Mouse (Mus musculus) thymus, adult 2 months (tissue): ENCODE measurements at regions not wholly inside any gene's neighbourhood (a gene's known extent, or its start where the extent isn't known, plus 50 kb on each side); places are given as distances from the start of the nearest gene placed in this dataset.
"Not testable (repeated sequence)": the region's sequence is repeated elsewhere in the genome, so short reads cannot be mapped to it uniquely, and the experiment has no call there.

Source experiments
- DNase-seq: peaks from one replicate; pipeline ENCODE4 v3.0.0; 2021
- H3K27ac ChIP-seq: fragments of 200-500 bp; 2 replicates; pipeline ENCODE4 v1.5.1; 2012; ENCODE audit warnings: low read length, control low read depth; ENCODE audit not compliant: control insufficient read depth, insufficient read depth
- H3K27me3 ChIP-seq: fragments of 200-500 bp; 2 replicates; pipeline ENCODE4 v1.6.1; 2012; ENCODE audit warnings: mild to moderate bottlenecking, low read length, moderate library complexity, mixed read lengths; ENCODE audit not compliant: control insufficient read depth, insufficient read depth
- H3K36me3 ChIP-seq: fragments of 200-500 bp; 2 replicates; pipeline ENCODE4 v1.6.1; 2012; ENCODE audit warnings: mild to moderate bottlenecking, low read length, moderate library complexity; ENCODE audit not compliant: control insufficient read depth, insufficient read depth
- H3K4me1 ChIP-seq: fragments of 200-500 bp; replicated peaks from 2 replicates; pipeline ENCODE4 v1.6.1; 2012; ENCODE audit warnings: low read length; ENCODE audit not compliant: control insufficient read depth, insufficient read depth
- H3K4me3 ChIP-seq: fragments of 200-500 bp; 2 replicates; pipeline ENCODE4 v1.5.1; 2012; ENCODE audit warnings: mild to moderate bottlenecking, low read length, control low read depth, moderate library complexity; ENCODE audit not compliant: control insufficient read depth, insufficient read depth
- CTCF ChIP-seq: fragments of 200-500 bp; IDR thresholded peaks from 2 replicates; pipeline ENCODE4 v1.5.1; 2012; ENCODE audit warnings: mild to moderate bottlenecking, control low read depth, low read length, moderate library complexity, borderline replicate concordance; ENCODE audit not compliant: control insufficient read depth, poor library complexity, insufficient read depth; ENCODE audit errors: extremely low read depth
- POLR2A ChIP-seq: fragments of 200-500 bp; IDR thresholded peaks from 2 replicates; pipeline ENCODE4 v1.6.1; 2012; ENCODE audit warnings: mild to moderate bottlenecking, low read length, control low read depth, moderate library complexity; ENCODE audit not compliant: control insufficient read depth, poor library complexity, insufficient read depth; ENCODE audit errors: extremely low read depth
- WGBS: fragments of 180-500 bp; shearing (Covaris S2); methylation state at CpG from one replicate; pipeline ENCODE4 v1.1.7; 2018; 5-methylcytosine and 5-hydroxymethylcytosine counted together

DNA sequence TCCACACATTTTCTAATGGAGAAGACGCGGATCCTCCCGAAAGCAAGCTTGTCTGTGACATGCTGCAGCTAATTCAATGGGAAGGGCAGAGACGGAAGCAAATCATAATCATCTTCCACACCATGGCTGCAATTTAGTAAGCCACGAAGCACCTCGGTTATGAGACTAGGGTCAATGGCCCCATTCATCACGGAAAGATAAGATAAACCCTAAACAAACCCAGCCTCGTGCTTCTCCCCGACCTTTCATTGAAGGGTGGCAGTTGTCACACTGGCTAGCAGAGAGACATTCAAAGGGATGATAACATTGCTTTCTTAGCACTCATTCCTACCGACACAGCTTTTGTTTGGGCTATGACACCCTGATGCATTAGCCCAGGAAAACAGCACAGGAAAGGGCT, 353.8 kb downstream of the Lrig3 start:
- DNase-seq: no peak
- H3K4me3 ChIP-seq: no peak overlapping the region
- TF ChIP-seq POLR2A (no peak), CTCF (no peak)
- H3K4me1 ChIP-seq: no peaks in the 10 kb centered on the region
- no peaks in the 10 kb centered on the region for H3K36me3 ChIP-seq
- no peak overlapping the region for H3K27ac ChIP-seq
- H3K27me3 ChIP-seq: no peaks in the 10 kb centered on the region
- WGBS: 84% methylated on average over 10 of the region's 10 CpGs

DNA sequence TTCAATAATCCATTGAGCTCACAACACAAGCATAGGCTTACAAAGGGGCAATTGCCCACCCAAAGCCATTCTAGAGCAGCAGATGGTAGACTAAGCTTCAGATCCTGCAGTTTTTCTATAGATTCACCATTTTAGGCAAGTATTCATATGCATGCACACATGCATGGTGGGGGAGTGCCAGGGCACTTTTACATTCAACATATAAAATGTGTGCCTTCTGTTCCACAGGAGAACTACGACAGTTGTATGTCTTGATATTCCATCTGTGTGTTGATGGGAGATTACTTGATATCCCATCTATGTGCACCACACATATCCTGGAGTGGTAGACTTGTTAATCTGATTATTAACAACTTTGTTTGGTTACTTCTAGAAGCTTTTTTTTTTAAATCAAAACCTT, 334.0 kb downstream of the Lrig3 start:
- Histone ChIP-seq H3K4me1 (no peaks in the 10 kb centered on the region), H3K4me3 (no peak overlapping the region), H3K36me3 (no peaks in the 10 kb centered on the region), H3K27ac (no peak overlapping the region), H3K27me3 (no peaks in the 10 kb centered on the region)
- no peak for DNase-seq
- WGBS: 95% methylated on average over 1 of the region's 1 CpGs
- TF ChIP-seq POLR2A (no peak), CTCF (no peak)

DNA sequence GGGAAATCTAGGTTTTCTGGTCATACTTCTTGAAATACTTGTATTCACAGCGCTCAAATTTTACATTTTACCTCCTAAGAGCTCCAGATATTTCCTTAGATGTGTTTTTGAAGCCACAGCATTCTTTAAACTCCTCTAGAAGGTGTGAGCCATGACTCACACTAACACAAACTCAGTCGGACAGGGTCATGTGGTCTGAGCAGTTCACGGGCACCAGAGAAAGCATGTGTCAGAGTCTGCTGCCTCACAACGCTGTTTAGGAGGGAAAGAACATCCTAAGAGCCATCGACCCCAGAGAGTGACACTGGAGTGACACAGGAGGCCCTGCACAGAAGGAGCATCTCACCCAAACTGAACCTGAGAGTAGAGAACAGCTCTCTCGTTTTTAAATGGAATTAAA, 332.2 kb downstream of the Lrig3 start:
- Histone ChIP-seq H3K27me3 (no peaks in the 10 kb centered on the region), H3K4me1 (no peaks in the 10 kb centered on the region), H3K4me3 (no peak overlapping the region), H3K36me3 (no peaks in the 10 kb centered on the region), H3K27ac (no peak overlapping the region)
- 81% methylated on average over 6 of the region's 6 CpGs for WGBS
- no peak for DNase-seq
- no peak for TF ChIP-seq CTCF
- TF ChIP-seq POLR2A: no peak

DNA sequence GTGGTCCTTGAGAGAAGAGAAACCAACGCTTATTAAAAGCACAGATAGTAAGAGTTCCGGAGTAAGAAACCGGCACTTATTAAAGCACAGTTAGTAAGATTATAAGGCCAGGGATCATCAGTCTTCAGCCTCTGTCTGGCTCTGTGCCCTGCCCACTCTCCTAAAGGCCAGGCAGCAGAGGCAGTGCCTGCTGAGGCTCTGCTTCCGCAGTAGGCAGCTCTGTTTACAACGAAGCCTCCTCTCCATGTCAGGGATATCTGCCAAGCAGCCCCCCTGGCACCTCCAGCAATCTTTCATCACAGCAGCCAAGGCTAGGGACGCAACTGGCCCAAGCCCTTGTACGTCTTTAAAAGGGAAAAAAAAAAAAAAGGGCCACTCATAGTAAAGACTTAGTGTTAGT, 329.9 kb downstream of the Lrig3 start:
- H3K4me3 ChIP-seq: no peak overlapping the region
- H3K27ac ChIP-seq: no peak overlapping the region
- DNase-seq: no peak
- H3K36me3 ChIP-seq: no peaks in the 10 kb centered on the region
- no peaks in the 10 kb centered on the region for H3K4me1 ChIP-seq
- TF ChIP-seq CTCF (no peak), POLR2A (no peak)
- 95% methylated on average over 7 of the region's 7 CpGs for WGBS
- H3K27me3 ChIP-seq: no peaks in the 10 kb centered on the region

DNA sequence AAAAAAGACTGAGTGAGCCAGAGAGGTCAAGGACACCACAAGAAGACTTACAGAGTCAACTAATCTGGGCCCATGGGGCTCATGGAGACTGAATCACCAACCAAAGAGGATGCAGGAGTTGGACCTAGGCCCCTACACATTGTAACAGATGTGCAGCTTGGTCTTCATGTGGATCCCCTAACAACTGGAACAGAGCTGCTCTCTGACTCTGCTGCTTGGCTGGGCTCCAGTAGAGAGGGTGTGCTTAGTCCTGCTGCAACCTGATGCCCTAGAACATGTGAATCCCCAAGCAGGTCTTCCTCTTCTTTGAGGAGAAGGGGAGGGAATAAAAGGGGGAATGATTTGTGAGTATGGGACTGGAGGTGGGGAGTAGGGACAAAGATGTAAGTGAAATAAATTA, 325.8 kb downstream of the Lrig3 start:
- no peaks in the 10 kb centered on the region for H3K27me3 ChIP-seq
- H3K36me3 ChIP-seq: no peaks in the 10 kb centered on the region
- DNase-seq: no peak
- no peaks in the 10 kb centered on the region for H3K4me1 ChIP-seq
- H3K27ac ChIP-seq: no peak overlapping the region
- H3K4me3 ChIP-seq: no peak overlapping the region
- TF ChIP-seq POLR2A (no peak), CTCF (no peak)

DNA sequence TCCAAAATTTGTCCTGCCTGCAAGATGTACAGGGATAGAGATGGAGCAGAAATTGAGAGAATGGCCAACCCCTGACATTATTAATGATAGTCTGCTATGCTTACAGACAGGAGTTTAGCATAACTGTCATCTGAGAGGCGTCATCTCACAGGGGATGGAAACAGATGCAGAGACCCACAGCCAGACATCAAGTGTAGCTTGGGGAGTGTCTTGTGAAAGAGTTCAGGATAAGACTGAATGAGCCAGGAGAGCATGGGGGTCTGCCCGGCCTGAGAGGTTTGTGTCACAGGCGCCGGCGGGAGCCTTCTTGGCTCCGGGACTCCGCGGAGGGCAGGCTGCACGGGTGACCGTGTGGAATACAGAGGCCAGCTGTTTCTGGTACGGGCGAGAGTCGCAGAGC, 319.1 kb downstream of the Lrig3 start:
- H3K27me3 ChIP-seq, H3K36me3 ChIP-seq, H3K4me1 ChIP-seq, H3K27ac ChIP-seq, DNase-seq, H3K4me3 ChIP-seq: not testable (repeated sequence)
- 91% methylated on average over 9 of the region's 13 CpGs for WGBS

DNA sequence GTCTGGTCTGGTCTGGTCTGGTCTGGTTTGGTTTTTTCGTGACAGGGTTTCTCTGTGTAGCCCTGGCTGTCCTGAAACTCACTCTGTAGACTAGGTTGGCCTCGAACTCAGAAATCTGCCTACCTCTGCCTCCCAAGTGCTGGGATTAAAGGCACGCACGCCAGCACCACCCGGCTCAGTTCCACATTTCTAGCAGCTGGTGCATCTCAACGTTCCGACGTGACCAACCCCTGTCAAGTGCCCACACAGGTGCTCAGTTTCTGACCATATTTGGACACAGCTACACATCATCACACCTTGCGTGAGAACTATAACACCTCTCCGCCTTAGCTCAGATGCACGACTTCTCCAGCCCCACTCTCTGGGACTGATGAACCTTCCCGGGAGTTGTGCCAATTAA, 304.4 kb downstream of the Lrig3 start:
- WGBS: 92% methylated on average over 12 of the region's 12 CpGs

More for the DNA sequence above, 304.4 kb downstream of the Lrig3 start:
- no peak overlapping the region for H3K27ac ChIP-seq
- no peaks in the 10 kb centered on the region for H3K27me3 ChIP-seq
- no peak for DNase-seq
- H3K4me1 ChIP-seq: no peaks in the 10 kb centered on the region
- no peak overlapping the region for H3K4me3 ChIP-seq
- TF ChIP-seq CTCF (no peak), POLR2A (no peak)
- H3K36me3 ChIP-seq: no peaks in the 10 kb centered on the region
